Mouse (Mus musculus) megakaryocyte, embryonic 14.5 days (primary cell): ENCODE measurements around the gene Armc9. TPM values are rescaled to one million over a fixed set of nuclear protein-coding genes. Genes with fewer than 3 reads are reported as not detected.

ENCODE experiments used
- H3K27me3 ChIP-seq: replicated peaks from 2 replicates; pipeline ENCODE3; 2012; ENCODE audit warnings: inconsistent platforms
- H3K36me3 ChIP-seq: replicated peaks from 2 replicates; pipeline ENCODE3; 2012; ENCODE audit warnings: low read length, inconsistent platforms, mixed read lengths
- H3K4me1 ChIP-seq: 2 replicates; pipeline ENCODE4 v1.6.1; 2012; ENCODE audit warnings: inconsistent platforms
- H3K4me3 ChIP-seq: replicated peaks from 2 replicates; pipeline ENCODE3; 2012; ENCODE audit warnings: moderate library complexity, mild to moderate bottlenecking, inconsistent platforms
- H3K9me3 ChIP-seq: 2 replicates; pipeline ENCODE4 v1.6.1; 2012; ENCODE audit warnings: inconsistent platforms
- FLI1 ChIP-seq: IDR thresholded peaks from 2 replicates; pipeline ENCODE4 v1.6.1; 2012; ENCODE audit warnings: low read length, inconsistent platforms, mixed read lengths
- GATA1 ChIP-seq: IDR thresholded peaks from 3 replicates; pipeline ENCODE4 v1.6.1; 2012; ENCODE audit warnings: mixed read lengths, low read length, inconsistent platforms, borderline replicate concordance
- polyA plus RNA-seq: library from polyadenylated mRNA; stranded (reverse); fragments of >175 nt; gene quantifications from 2 replicates; pipeline ENCODE4 v1.2.3, GENCODE M21; 2012; ENCODE audit warnings: low replicate concordance; ENCODE audit not compliant: insufficient read depth

Gene Armc9
- polyA plus RNA-seq: 1.1 TPM in 1 of 2 replicates, not detected in the other

DNA sequence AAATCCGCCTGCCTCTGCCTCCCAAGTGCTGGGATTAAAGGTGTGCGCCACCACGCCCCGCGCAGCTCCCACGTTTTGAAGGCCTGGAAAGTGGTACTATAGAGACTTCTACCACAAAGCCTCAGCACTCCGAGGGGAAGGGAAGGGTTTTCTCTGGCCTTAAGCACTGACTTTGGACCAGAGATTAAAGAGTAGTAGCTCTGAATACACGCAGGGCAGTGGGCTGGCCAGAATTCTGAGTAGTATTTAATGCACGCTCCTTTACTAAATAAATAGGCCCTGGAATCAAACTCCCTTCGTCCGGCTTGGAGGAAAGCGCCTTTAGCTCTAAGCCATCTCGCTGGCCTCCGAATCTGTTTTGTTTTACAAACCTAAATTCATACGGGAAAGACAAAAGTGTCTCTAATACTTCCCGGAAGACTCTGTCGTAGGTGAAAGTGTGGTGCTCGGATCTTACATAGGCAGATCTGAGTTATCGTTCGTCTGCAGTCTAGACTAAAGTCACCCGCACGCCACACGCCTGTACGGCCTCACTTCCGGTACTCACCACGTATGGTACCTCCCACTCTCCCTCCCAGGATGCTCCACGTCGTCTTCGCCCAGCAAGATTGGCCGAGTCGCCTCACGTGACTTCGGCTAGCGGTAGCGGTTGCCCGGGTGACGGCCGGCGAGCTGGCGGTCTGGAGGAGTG, at the start of gene Armc9:
Gene Armc9 (plus strand): TSS at position 648 of the 691 bp plus-strand sequence.
- H3K4me3 ChIP-seq: peak within 1 kb of the TSS; percentile 96
- no peaks in the 10 kb centered on the region for H3K9me3 ChIP-seq
- H3K4me1 ChIP-seq: peaks cover 35% of the 10 kb centered on the region
- H3K27me3 ChIP-seq: peaks cover 2% of the 10 kb centered on the region
- peak; percentile 87 for TF ChIP-seq FLI1
- no peak for TF ChIP-seq GATA1
- peaks cover 11% of the 10 kb centered on the region for H3K36me3 ChIP-seq

DNA sequence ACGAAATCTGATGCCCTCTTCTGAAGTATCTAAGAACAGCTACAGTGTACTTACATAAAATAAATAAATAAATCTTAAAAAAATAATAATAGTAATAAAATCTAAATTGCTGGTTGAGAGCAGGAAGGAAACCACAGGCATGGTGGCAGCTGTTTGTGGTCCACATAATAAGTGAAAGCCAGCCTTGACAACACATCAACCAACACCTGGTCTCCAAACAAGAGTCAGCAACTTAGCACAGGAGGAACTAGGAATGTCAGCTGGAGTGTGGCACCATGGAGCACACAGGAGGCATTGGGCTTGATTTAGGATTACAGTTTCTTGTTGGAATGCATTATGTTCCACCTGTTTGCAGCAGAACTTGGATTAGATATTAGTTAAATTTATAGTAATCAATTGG, 49.5 kb upstream of the Armc9 start:
- TF ChIP-seq FLI1 (no peak), GATA1 (no peak)
- Histone ChIP-seq H3K9me3 (no peaks in the 10 kb centered on the region), H3K4me3 (no peak overlapping the region), H3K36me3 (peaks cover 70% of the 10 kb centered on the region), H3K27me3 (no peaks in the 10 kb centered on the region), H3K4me1 (peaks cover 18% of the 10 kb centered on the region)

DNA sequence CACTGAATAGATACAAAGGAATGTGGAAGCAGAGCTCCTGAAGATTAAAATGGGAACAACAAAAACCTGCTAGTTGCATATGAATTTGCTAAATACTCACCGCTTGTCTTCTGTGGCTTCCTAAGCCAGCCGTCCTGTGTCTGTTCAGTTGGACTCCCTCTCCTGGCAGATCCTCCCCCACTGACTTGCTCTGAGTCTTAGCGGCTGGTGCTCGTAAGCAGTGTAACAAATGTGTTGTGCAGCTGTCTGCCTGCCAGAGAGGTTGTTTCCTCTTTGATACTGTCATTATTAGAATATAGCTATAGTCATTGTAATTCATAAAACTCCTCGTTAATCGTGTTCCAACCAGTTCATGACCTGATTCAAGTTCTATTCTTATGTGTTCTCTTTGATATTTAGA, 42.8 kb upstream of the Armc9 start, which contains the start of gene Htr2b:
Gene Htr2b (minus strand): TSS at position 192 of the 400 bp plus-strand sequence.
- Histone ChIP-seq H3K4me1 (peaks cover 12% of the 10 kb centered on the region), H3K36me3 (peaks cover 62% of the 10 kb centered on the region), H3K4me3 (no peak within 1 kb of the TSS), H3K27me3 (no peaks in the 10 kb centered on the region), H3K9me3 (no peaks in the 10 kb centered on the region)
- TF ChIP-seq GATA1 (no peak), FLI1 (no peak)

DNA sequence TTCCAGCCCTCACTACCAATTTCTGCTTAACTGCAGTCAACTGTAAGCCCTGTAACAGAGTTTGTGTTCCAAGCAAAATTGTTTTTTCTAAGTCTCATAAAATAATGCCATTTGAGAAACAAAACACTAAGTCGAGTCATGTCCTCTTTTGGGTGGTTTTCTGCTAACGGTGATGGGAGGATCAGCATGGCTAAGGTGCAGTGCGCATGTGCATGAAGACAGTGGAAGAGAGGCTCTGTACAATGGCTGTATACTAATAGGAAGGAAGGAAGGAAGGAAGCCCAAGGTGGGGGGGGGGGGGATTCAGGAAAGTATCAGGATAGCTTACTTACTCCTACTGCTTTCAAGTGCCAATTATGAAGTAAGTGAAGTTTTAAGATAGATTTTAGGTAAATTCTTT, 40.4 kb upstream of the Armc9 start:
- Histone ChIP-seq H3K27me3 (no peaks in the 10 kb centered on the region), H3K36me3 (peaks cover 70% of the 10 kb centered on the region), H3K4me1 (peaks cover 12% of the 10 kb centered on the region)

DNA sequence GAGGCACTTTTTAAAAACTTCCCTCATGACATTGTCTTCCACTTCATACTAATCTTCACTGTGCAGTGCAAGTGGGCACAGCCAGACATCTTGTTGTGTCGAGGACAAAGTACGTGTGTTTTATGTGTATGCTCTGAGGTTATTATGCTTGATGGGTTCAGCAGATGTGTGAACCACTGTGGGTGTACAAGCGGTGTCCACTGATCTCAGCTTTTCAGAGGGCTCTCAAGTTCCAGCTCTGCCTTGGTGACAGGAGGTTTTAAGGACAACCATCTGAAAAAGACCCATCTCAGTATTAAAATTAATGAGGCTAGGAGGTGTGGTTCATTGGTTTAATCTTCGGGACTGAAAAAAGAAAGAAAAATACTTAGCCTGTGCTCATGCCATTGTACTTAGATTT, 35.0 kb upstream of the Armc9 start:
- TF ChIP-seq FLI1: no peak
- TF ChIP-seq GATA1: no peak
- Histone ChIP-seq H3K4me3 (no peak overlapping the region), H3K36me3 (peaks cover 94% of the 10 kb centered on the region)

More for the DNA sequence above, 40.4 kb upstream of the Armc9 start:
- H3K4me3 ChIP-seq: no peak overlapping the region
- H3K9me3 ChIP-seq: no peaks in the 10 kb centered on the region
- TF ChIP-seq GATA1 (no peak), FLI1 (no peak)

DNA sequence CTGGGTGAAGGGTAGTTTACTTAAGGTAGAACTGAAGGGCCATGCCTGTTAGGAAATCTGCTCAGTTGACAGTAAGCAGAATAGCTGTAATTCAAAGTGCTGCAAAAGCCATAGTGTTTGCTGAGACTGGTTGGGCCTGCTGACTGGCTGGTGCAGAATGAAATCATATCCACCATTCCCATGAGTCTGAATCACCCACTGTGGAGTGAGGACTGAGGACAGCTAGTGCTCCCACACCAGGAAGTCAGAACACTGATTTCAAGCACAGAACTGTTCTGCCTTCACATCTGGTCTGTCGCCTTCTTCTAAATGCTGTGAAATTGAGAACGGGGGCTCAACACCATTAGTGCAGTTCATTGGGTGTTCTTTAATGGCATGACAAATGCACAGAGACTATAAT, 28.5 kb upstream of the Armc9 start:
- H3K4me1 ChIP-seq: peaks cover 3% of the 10 kb centered on the region; the same call in 1 of the 2 replicates
- H3K4me3 ChIP-seq: no peak overlapping the region
- H3K9me3 ChIP-seq: no peaks in the 10 kb centered on the region
- TF ChIP-seq GATA1 (no peak), FLI1 (no peak)
- H3K36me3 ChIP-seq: peaks cover 94% of the 10 kb centered on the region
- H3K27me3 ChIP-seq: no peaks in the 10 kb centered on the region

More for the DNA sequence above, 35.0 kb upstream of the Armc9 start:
- Histone ChIP-seq H3K4me1 (no peaks in the 10 kb centered on the region), H3K9me3 (no peaks in the 10 kb centered on the region), H3K27me3 (no peaks in the 10 kb centered on the region)

DNA sequence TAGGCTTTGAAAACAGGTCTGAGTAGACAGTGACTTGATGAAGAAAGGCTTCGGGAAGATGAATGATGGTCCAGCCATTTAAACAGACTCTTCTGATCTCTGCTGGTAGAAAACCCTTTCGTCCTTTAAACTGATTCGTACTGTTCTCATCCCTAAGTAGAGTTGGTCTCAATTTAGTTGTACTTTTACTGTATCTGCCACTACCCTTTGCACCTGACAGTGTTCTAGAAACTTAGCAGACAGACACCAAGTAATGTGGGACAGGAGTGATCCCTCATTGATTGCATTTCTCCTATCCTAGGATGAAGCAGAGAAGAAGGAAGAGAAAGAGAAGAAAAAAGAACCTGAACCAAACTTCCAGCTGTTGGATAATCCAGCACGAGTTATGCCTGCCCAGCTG, 21.2 kb upstream of the Armc9 start, which contains the start of gene Gm21972:
Gene Gm21972 (plus strand): TSS at position 301 of the 400 bp plus-strand sequence.
- no peaks in the 10 kb centered on the region for H3K4me1 ChIP-seq
- no peaks in the 10 kb centered on the region for H3K27me3 ChIP-seq
- no peaks in the 10 kb centered on the region for H3K9me3 ChIP-seq
- TF ChIP-seq FLI1 (no peak), GATA1 (no peak)
- no peak within 1 kb of the TSS for H3K4me3 ChIP-seq
- H3K36me3 ChIP-seq: peaks cover 94% of the 10 kb centered on the region

DNA sequence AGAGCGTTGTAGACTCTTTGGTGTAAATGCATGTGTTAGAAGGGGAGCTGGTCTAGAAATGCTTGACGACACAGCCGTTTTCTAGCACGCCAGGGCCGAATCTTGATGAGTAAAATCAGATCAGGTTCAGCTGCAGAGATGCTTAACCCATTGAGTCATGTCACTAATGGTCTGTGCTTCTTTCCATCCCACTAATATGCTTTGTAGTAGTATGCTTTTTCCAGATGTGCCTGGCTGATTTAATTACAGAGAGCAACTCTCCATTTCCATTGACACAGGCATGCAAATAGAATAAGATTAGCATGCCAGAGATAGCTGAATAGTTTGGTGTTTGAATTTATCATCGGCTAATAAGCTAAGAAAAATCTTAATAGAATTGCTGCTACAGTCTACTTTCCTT, 19.3 kb upstream of the Armc9 start:
- H3K9me3 ChIP-seq: no peaks in the 10 kb centered on the region
- H3K36me3 ChIP-seq: peaks cover 93% of the 10 kb centered on the region

DNA sequence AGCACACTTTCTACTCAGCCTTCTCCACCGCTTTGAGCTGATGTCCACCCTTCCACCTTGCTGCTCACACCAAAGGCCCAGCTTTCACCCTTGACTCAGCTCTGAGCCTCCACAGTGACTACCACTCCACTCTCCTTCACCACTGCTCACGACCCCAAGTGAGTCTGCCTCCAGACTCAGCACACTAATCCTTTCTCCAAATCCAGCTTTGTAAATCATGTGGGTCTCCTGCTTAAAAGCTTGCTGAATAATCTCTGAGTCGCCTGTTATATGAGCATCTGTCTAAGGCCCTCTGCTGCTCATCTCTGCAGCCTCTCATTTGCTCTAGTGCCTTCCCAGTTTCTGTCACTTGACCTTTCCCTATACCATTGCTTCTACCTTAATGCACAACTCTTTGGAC, 13.5 kb upstream of the Armc9 start:
- Histone ChIP-seq H3K27me3 (peaks cover 1% of the 10 kb centered on the region), H3K36me3 (peaks cover 68% of the 10 kb centered on the region), H3K4me3 (no peak overlapping the region), H3K9me3 (no peaks in the 10 kb centered on the region), H3K4me1 (peaks cover 30% of the 10 kb centered on the region)
- no peak for TF ChIP-seq GATA1
- no peak for TF ChIP-seq FLI1

More for the DNA sequence above, 19.3 kb upstream of the Armc9 start:
- no peak for TF ChIP-seq FLI1
- TF ChIP-seq GATA1: no peak
- Histone ChIP-seq H3K4me3 (no peak overlapping the region), H3K27me3 (no peaks in the 10 kb centered on the region), H3K4me1 (no peaks in the 10 kb centered on the region)

DNA sequence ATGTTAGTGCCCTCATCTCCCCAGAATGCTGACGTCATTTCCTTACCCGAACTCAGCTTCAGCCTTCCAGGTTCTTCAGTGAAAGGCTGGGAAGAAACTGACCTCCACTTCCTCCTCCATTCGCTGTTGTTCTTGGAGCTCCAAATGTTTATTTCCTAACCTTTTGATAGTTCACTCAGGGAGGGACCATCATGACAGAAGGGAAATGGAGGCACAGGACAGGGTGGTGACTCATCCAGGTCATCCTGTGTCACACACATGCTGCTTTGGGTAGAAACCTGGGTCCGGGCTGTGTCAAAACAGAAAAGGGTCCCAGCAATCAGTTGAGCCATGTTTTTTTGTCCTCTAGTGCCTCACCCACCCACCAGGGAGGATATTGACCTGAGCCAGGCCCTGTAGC, 11.4 kb upstream of the Armc9 start:
- TF ChIP-seq GATA1 (no peak), FLI1 (no peak)
- H3K27me3 ChIP-seq: peaks cover 8% of the 10 kb centered on the region
- H3K4me1 ChIP-seq: peaks cover 37% of the 10 kb centered on the region
- H3K36me3 ChIP-seq: peaks cover 49% of the 10 kb centered on the region
- no peaks in the 10 kb centered on the region for H3K9me3 ChIP-seq
- no peak overlapping the region for H3K4me3 ChIP-seq
